Mouse (Mus musculus) forebrain, embryonic 14.5 days (tissue): ENCODE results near the gene Lrrfip1. TPM values are rescaled to one million over a fixed set of nuclear protein-coding genes. Genes with fewer than 3 reads are reported as not detected.

ENCODE experiments used
- ATAC-seq: fragments of 200-750 bp; cut with Nextera tagmentation; 2 replicates; pipeline ENCODE4 v1.8.0; 2017; ENCODE audit warnings: mild to moderate bottlenecking, moderate library complexity
- DNase-seq: peaks from one replicate; pipeline ENCODE4 v3.0.0-alpha.2; 2015; ENCODE audit warnings: low spot score
- H3K27ac ChIP-seq: fragments of 300-500 bp; sonication (generic); 2 replicates; pipeline ENCODE4 v1.5.1; 2014; ENCODE audit warnings: low read depth, mild to moderate bottlenecking, control low read depth, low read length, moderate library complexity
- H3K27me3 ChIP-seq: fragments of 300-500 bp; sonication (generic); replicated peaks from 2 replicates; pipeline ENCODE4 v1.6.1; 2014; ENCODE audit warnings: low read length, control low read depth, mixed read lengths; ENCODE audit not compliant: control insufficient read depth, insufficient read depth
- H3K36me3 ChIP-seq: fragments of 300-500 bp; sonication (generic); 2 replicates; pipeline ENCODE4 v1.6.1; 2014; ENCODE audit warnings: low read length, control low read depth; ENCODE audit not compliant: control insufficient read depth, insufficient read depth
- H3K4me1 ChIP-seq: fragments of 300-500 bp; sonication (generic); 2 replicates; pipeline ENCODE4 v1.6.1; 2014; ENCODE audit warnings: antibody characterized with exemption, low read length, control low read depth; ENCODE audit not compliant: control insufficient read depth, insufficient read depth
- H3K4me2 ChIP-seq: fragments of 300-500 bp; sonication (generic); 2 replicates; pipeline ENCODE4 v1.6.1; 2014; ENCODE audit warnings: mild to moderate bottlenecking, control low read depth, low read length
- H3K4me3 ChIP-seq: fragments of 300-500 bp; sonication (generic); 2 replicates; pipeline ENCODE4 v1.5.1; 2014; ENCODE audit warnings: low read depth, low read length, control low read depth
- H3K9ac ChIP-seq: fragments of 300-500 bp; sonication (generic); 2 replicates; pipeline ENCODE4 v1.6.1; 2014; ENCODE audit warnings: mild to moderate bottlenecking, low read length, control low read depth, moderate library complexity
- H3K9me3 ChIP-seq: fragments of 300-500 bp; sonication (generic); replicated peaks from 2 replicates; pipeline ENCODE4 v1.6.1; 2016; ENCODE audit warnings: low read length, control low read depth, mixed read lengths; ENCODE audit not compliant: control insufficient read depth
- WGBS: fragments of 180-500 bp; shearing (Covaris S2); extraction: QIAGEN DNeasy Blood & Tissue Kit; methylation state at CpG from one replicate; pipeline ENCODE4 v1.1.7; 2014; 5-methylcytosine and 5-hydroxymethylcytosine counted together
- polyA plus RNA-seq: library from polyadenylated mRNA; unstranded; fragments of >200 nt; fragmentation: Nextera tagmentation; extraction: Ambion mirVana; gene quantifications from 2 replicates; pipeline ENCODE4 v1.2.1, GENCODE M21; 2014

Gene Lrrfip1
- polyA plus RNA-seq, 1 experiment from 2014 or later: 27.2 TPM

GRCm38 (mm10) chr1:90981346-90981745 lies 17.2 kb upstream of the Lrrfip1 start:
- no peaks in the 10 kb centered on the region for H3K9me3 ChIP-seq
- H3K9ac ChIP-seq: no peak overlapping the region
- H3K4me1 ChIP-seq: no peaks in the 10 kb centered on the region
- DNase-seq (no peak), ATAC-seq (no peak)
- no peak overlapping the region for H3K27ac ChIP-seq
- WGBS: 85% methylated on average over 3 of the region's 3 CpGs
- no peak overlapping the region for H3K4me2 ChIP-seq
- H3K36me3 ChIP-seq: no peaks in the 10 kb centered on the region
- no peaks in the 10 kb centered on the region for H3K27me3 ChIP-seq
- H3K4me3 ChIP-seq: no peak overlapping the region

DNA sequence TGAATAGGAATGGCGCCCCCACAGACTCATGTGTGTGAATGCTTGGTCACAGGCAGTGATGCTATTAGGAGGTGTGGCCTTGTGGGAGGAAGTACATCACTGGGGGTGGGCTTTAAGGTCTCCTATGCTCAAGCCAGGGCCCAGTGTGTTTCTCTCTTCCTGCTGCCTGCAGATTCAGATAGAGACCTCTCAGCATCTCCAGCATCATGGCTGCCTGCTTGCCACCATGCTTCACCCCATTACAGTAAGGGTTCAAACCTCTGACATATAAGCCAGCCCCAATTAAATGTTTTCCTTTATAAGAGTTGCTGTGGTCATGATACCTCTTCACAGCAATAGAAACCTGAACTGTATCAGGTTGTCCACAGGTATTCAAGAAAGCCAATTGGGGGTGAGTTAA lies 2.6 kb upstream of the Lrrfip1 start:
- Histone ChIP-seq H3K27ac (no peak overlapping the region), H3K4me3 (no peak overlapping the region), H3K4me2 (no peak overlapping the region), H3K36me3 (no peaks in the 10 kb centered on the region), H3K9ac (no peak overlapping the region), H3K27me3 (no peaks in the 10 kb centered on the region), H3K9me3 (no peaks in the 10 kb centered on the region), H3K4me1 (peaks cover 6% of the 10 kb centered on the region; the same call in 1 of the 2 replicates)
- ATAC-seq (no peak), DNase-seq (no peak)
- WGBS: 88% methylated on average over 1 of the region's 1 CpGs

GRCm38 (mm10) chr1:90997136-90997535 lies 1.4 kb upstream of the Lrrfip1 start:
- DNase-seq (no peak), ATAC-seq (no peak)
- Histone ChIP-seq H3K9ac (no peak overlapping the region), H3K4me1 (peaks cover 6% of the 10 kb centered on the region; the same call in 1 of the 2 replicates), H3K4me2 (no peak overlapping the region), H3K36me3 (no peaks in the 10 kb centered on the region), H3K9me3 (no peaks in the 10 kb centered on the region), H3K4me3 (no peak overlapping the region), H3K27ac (no peak overlapping the region), H3K27me3 (no peaks in the 10 kb centered on the region)
- WGBS: 67% methylated on average over 4 of the region's 4 CpGs

DNA sequence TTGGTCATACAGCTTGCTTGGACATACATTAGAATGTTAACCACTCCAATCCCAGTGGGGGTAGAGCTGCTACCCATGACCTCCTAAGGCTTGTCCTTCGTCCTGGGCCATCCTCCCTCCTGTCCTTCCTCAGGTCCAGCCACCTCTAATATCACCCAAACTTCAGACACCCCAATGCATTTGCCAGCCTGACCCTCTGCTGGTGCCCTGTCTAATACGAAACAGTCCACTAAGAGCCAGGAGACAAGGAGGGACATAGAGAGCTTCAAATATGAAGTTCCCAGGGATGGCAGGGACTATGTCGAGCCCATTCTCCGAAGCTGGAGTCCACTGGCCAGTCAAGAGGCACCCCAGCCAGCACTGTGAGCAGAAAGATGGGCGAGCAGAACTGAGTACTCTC lies 896 bp upstream of the Lrrfip1 start:
- WGBS: 87% methylated on average over 5 of the region's 5 CpGs
- Histone ChIP-seq H3K4me3 (no peak overlapping the region), H3K4me2 (peak overlapping the region; percentile 98; the same call in 1 of the 2 replicates)

GRCm38 (mm10) chr1:90998891-90999611 lies 514 bp downstream of the Lrrfip1 start:
- peak; percentile 53 for DNase-seq
- 1% methylated on average over 34 of the region's 41 CpGs for WGBS
- H3K27ac ChIP-seq: 0 out of 2 replicates have a peak overlapping the region, but pooled peaks have one; percentile 33

More for the DNA sequence above, 896 bp upstream of the Lrrfip1 start:
- H3K4me1 ChIP-seq: peaks cover 6% of the 10 kb centered on the region; the same call in 1 of the 2 replicates
- H3K9me3 ChIP-seq: no peaks in the 10 kb centered on the region
- ATAC-seq: no peak
- H3K27ac ChIP-seq: no peak overlapping the region
- H3K9ac ChIP-seq: no peak overlapping the region
- no peak for DNase-seq
- no peaks in the 10 kb centered on the region for H3K36me3 ChIP-seq
- H3K27me3 ChIP-seq: no peaks in the 10 kb centered on the region

DNA sequence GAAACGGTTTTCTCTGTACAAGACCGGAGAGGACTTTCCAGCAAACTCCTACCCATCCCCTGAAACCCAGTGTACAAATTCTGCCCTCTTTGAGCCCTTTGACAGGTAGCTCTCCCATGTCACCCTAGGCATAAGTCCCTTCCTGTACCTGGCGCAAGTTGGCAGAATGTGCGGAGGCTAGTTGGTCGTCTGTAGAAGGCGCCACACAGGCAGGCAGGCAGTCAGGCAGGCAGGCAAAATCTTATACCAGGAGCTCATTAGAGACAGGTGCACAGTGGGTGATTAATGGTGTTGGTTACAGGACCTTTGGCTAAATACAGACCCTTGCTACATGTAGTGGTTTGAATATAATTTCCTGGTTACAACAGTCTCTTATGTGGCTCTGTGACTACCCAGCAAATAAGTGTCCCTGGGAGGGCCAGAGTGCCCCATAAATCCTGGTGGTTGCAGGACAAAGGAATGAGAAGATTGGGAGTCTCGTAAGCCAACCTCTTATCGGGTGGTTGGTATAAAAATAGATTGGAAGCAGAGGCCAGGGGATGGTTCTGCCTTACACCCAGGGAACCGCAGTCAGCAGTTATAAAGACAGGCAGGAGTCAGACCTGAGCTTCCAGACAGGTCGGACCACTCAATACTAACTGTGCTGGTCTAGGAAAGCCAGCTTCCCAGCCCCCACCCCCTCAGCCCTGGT lies 1.5 kb downstream of the Lrrfip1 start:
- Histone ChIP-seq H3K4me2 (peak overlapping the region; percentile 98), H3K36me3 (no peaks in the 10 kb centered on the region), H3K9ac (no peak overlapping the region), H3K4me1 (peaks cover 6% of the 10 kb centered on the region; the same call in 1 of the 2 replicates), H3K9me3 (no peaks in the 10 kb centered on the region), H3K4me3 (peak overlapping the region; percentile 69; the same call in 1 of the 2 replicates), H3K27ac (no peak overlapping the region), H3K27me3 (no peaks in the 10 kb centered on the region)
- DNase-seq (no peak), ATAC-seq (no peak)
- 63% methylated on average over 10 of the region's 10 CpGs for WGBS

More at GRCm38 (mm10) chr1:90998891-90999611, 514 bp downstream of the Lrrfip1 start:
- Histone ChIP-seq H3K4me2 (peak overlapping the region; percentile 98), H3K4me1 (peaks cover 6% of the 10 kb centered on the region; the same call in 1 of the 2 replicates), H3K36me3 (no peaks in the 10 kb centered on the region), H3K4me3 (peak overlapping the region; percentile 69), H3K9ac (peak overlapping the region; percentile 81), H3K27me3 (no peaks in the 10 kb centered on the region), H3K9me3 (no peaks in the 10 kb centered on the region)
- ATAC-seq: peak; percentile 80

- DNase-seq: no peak
- 86% methylated on average over 3 of the region's 3 CpGs for whole genome bisulfite sequencing
- Histone ChIP-seq H3K4me2 (no peak overlapping the region), H3K36me3 (no peaks in the 10 kb centered on the region), H3K9me3 (no peaks in the 10 kb centered on the region), H3K4me3 (no peak overlapping the region), H3K4me1 (peaks cover 6% of the 10 kb centered on the region; the same call in 1 of the 2 replicates), H3K27me3 (no peaks in the 10 kb centered on the region), H3K27ac (no peak overlapping the region), H3K9ac (no peak overlapping the region)
- no peak for ATAC-seq
Measured at GRCm38 (mm10) chr1:91001101-91001500, 2.6 kb downstream of the Lrrfip1 start.

DNA sequence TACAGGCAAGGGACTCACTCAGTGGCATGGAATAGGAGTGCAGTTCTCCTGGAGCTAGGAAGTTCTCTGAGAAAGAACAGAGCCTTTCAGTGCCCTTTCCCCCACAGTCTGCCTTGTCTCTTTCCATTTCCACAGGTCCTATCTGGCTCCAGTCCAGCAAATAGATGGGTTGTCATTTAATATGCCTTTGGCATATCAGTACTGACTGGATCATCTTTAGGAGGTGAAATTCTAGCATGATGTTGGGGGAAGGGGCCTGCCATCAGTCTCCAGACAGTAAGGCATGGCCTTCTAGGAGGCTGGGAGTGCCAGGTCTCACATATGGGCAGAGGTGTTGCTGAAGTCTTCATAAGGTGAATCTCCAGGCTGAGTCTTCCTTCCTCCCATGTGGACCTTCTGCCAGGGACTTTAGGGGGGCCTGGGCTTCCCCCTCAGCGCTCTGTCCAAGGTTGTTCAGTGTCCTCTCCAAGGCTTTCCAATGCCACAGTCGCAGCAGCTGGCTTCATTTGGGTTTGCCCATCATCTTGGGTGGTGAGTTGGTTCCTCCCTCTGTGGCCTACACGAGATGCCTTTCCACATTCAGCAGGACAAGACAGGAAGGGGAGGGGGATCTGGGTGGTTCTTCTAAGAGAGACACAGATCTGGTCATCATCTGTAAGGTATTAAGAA lies 3.5 kb downstream of the Lrrfip1 start:
- DNase-seq: no peak
- Histone ChIP-seq H3K4me1 (peaks cover 6% of the 10 kb centered on the region; the same call in 1 of the 2 replicates), H3K4me3 (no peak overlapping the region), H3K27ac (no peak overlapping the region), H3K27me3 (no peaks in the 10 kb centered on the region), H3K4me2 (no peak overlapping the region), H3K36me3 (no peaks in the 10 kb centered on the region), H3K9me3 (no peaks in the 10 kb centered on the region), H3K9ac (no peak overlapping the region)
- no peak for ATAC-seq
- 90% methylated on average over 3 of the region's 3 CpGs for WGBS
